Mouse (Mus musculus) embryonic fibroblast, embryonic 13.5 days (primary cell): Measurements from ENCODE around the gene Cyth2.

Source experiments
- CTCF ChIP-seq: IDR thresholded peaks from 2 replicates; pipeline ENCODE4 v1.5.1; 2011; ENCODE audit warnings: mild to moderate bottlenecking, control low read depth, low read length, moderate library complexity, borderline replicate concordance; ENCODE audit not compliant: insufficient read depth
- POLR2A ChIP-seq: IDR thresholded peaks from 2 replicates; pipeline ENCODE4 v1.6.1; 2011; ENCODE audit warnings: low read depth, mild to moderate bottlenecking, control low read depth, low read length, moderate library complexity

DNA sequence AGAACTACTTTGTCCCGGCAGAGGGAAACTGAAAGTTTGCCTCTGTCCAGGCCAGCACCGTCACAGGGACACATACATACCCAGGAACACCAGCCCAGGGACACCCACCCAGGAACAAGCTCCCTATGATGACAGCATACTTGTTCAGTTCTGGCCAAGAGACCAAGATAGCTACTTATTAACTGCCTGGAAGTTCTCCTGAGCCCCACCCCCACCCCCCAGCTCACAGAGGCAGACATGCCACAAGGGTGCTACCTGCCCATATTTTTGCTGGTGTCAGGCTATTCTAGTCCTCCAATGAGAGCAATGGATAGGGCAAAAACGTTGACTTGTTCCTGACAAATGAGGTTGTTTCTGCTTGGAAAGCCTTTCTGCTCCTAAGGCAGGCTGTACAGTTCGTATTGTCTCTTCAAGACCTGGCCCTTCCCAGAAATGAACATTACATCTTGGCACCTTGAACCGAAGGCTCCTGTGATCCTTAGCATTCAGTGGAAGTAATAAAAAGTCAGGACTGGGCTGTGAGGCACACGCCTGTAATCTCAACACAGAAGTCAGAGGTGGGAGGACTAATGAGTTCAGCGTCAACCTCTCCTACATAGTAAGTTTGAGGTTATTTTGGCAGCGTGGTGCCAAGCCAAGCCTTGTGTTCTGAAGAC is 43.8 kb downstream of the Cyth2 start:
- TF ChIP-seq CTCF (no peak), POLR2A (no peak)
